Comparison of ENCODE assay signal across 19 mouse cellular contexts in genomic region chr2:92190960-92191359, GRCm38 (mm10).
"Had no signal": no experiment of that assay in that cellular context is flagged by ENCODE, and none has a peak within 500 bp of the region (broad histone marks: within the 10 kb centered on the region; RNA-seq: fewer than 3 reads in every experiment).

No protein-coding gene starts in this region.

- H3K9me3 ChIP-seq: lung, embryonic 15.5 days; megakaryocyte, embryonic 14.5 days; neural tube, embryonic 13.5 days; stomach, embryonic 15.5 days had no signal

- H3K9ac ChIP-seq: liver, embryonic 14.5 days; lung, embryonic 15.5 days; neural tube, embryonic 13.5 days; stomach, embryonic 15.5 days had no signal

- H3K27ac ChIP-seq: kidney, postnatal 0 days; layer of hippocampus, adult 2 months; liver, embryonic 14.5 days; lung, embryonic 15.5 days; neural tube, embryonic 13.5 days; stomach, embryonic 15.5 days had no signal

- DNase-seq: kidney, postnatal 25 days; layer of hippocampus, adult 9-11 months; lung, adult 18-20 months; lung, postnatal 10 days; lung, postnatal 36 days; retina, postnatal 1 day; right cerebral cortex, postnatal 25 days; spleen, adult 18-20 months; thymus, postnatal 25 days had no signal

- H3K36me3 ChIP-seq: lung, embryonic 15.5 days; neural tube, embryonic 13.5 days; stomach, embryonic 15.5 days had no signal

- H3K27me3 ChIP-seq: lung, embryonic 15.5 days; megakaryocyte, embryonic 14.5 days; neural tube, embryonic 13.5 days; stomach, embryonic 15.5 days had no signal

- H3K4me2 ChIP-seq: lung, embryonic 15.5 days; midbrain, embryonic 11.5 days; neural tube, embryonic 13.5 days; stomach, embryonic 15.5 days had no signal

- ATAC-seq: midbrain, embryonic 16.5 days had no signal

- H3K4me3 ChIP-seq: layer of hippocampus, adult 2 months; lung, embryonic 15.5 days; megakaryocyte, embryonic 14.5 days; myocyte; neural tube, embryonic 13.5 days; stomach, embryonic 15.5 days had no signal
